Mouse (Mus musculus) granulocyte monocyte progenitor cell, adult 5-6 weeks (primary cell): ENCODE data around the gene Ccdc160. TPM values are rescaled to one million over a fixed set of nuclear protein-coding genes. Genes with fewer than 3 reads are reported as not detected.

Experiments
- ATAC-seq: replicated peaks from 2 replicates; pipeline ENCODE4 v1.8.0; 2016; ENCODE audit warnings: mild to moderate bottlenecking, moderate TSS enrichment, inconsistent platforms; ENCODE audit not compliant: poor library complexity, severe bottlenecking
- total RNA-seq, 2 experiments: library from RNA; stranded (forward) in 1 of 2; stranded (reverse) in 1 of 2; fragments of 200-712, 200-1000 nt in 1 of 2; fragments of >200 nt in 1 of 2; fragmentation: Nextera tagmentation in 1 of 2; gene quantifications; 2 replicates each; pipeline ENCODE4 v1.2.3; 2014 to 2017

The Ccdc160 gene
- not detected in 2 replicates for total RNA-seq (2014; fragmentation: Nextera tagmentation)
- total RNA-seq (2017) = not detected in 2 replicates

DNA sequence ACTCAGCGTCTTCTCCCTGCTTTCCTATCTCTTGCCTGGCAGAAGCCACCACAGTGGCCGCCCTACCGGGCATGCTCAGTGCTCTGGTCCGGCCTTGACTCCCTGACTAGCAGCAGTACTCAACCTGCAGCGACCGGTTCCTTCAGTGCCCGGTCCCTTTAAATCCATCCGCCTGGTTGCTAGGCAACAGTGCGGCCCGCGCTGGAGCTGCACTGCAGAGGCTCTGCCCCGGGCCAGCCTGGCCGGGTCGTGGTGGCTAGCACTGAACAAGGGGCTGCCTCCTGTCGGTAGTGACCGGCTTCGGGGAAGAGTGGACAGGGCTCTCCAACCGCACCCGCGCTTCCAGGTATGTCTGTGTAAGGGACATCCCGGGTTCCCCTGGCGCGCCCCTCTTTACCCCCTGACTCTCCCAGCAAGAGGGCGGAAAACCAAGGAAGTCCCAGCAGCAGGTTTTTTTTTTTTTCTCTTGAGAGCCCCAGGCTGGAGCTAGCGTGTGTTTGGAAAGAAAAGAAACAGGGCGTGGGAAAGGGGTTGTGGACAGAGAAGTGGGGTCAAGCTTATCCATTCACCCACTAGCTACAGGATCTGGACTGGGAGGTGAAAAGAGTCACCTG, at the start of gene Ccdc160:
Gene Ccdc160, plus strand, starts transcription at position 221 of the 614 bp plus-strand sequence.
- ATAC-seq = peak; percentile 50

- ATAC-seq = peak; percentile 41
These were observed 47.2 kb upstream of the Ccdc160 start for GRCm38 (mm10) chrX:52743781-52744180.

DNA sequence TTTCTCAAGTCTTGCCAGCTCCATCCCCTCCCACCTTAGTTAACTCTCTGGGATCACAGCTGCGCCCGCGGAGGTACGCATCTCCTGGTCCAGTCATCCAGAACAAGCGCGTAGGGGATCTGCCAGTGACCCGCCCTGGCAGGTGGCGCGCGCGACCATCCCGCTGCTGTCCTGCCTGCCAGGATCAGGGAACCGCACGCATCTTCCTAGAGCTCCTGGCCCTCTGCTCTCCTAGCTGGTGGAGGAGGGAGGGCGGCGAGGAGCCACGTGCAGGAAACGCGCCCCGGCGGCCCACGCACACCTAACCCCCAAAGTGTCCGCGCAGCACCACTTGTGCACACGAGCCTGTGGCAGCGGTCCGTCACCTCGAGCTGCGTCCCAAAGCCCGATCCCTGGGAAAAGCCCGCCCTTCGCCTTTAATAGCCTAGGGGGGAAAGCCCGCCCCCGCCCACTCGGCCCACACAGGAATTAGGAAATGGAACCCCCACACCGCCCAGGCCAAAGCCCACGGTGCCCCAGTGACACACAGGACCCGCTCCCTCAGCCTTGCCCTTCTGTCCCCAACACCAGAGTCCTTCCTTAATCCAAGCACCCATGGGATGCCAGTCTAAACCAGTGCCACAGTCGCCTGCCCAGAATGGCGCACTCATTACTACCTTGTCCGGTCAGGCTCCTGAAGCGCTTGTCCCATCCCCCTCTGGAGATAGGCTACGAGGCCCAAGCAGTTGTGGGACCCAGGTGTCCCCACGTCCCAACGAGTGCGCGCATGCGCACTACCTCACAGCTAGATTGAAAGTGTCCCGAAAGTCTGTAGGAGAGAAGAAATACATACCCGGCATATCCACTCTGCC, 46.6 kb upstream of the Ccdc160 start:
- peak; percentile 71 for ATAC-seq

GRCm38 (mm10) chrX:52745462-52745861, 45.5 kb upstream of the Ccdc160 start:
- ATAC-seq = peak; percentile 40

- ATAC-seq = peak; percentile 41; the same call in 1 of the 2 replicates
These were observed 45.1 kb upstream of the Ccdc160 start for GRCm38 (mm10) chrX:52745917-52746316.

DNA sequence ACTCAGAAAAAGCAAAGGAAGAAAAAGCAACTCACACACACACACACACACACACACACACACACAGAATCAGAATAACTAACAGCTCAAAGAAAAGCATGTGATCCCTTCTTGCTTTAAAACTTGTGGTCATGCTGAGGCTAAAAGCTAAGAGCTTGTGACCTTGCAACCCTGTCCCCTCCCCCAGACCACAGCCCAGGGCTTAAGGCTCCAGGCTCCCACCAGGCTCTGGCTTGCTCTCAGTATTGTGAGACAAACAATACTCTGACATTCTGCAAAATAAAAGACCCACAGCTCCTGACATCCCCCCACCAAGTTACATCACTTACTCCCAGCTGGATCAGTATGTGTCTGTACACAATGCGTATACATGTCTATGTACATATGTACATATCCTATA, 44.2 kb upstream of the Ccdc160 start:
- no peak for ATAC-seq

- no peak for ATAC-seq
These were observed 37.4 kb upstream of the Ccdc160 start for GRCm38 (mm10) chrX:52753491-52754085.

DNA sequence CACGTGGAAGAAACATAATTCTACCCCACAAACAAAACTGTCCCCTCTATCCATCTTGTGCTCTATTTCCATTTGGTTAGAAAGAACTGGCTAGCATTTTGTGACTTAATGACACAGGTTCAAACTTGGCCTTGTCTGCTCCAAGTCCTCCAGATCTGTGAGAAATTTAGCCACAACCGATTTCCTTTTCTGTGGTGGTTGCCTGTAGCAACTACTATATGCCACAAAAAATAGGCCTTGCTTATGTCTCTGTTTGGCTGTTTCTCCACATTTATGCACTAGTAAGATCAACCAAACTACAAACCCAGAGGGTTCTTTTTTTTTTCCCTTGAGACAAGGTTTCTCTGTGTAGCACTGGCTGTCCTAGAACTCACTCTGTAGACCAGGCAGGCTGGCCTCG, 33.8 kb upstream of the Ccdc160 start:
- no peak for ATAC-seq

DNA sequence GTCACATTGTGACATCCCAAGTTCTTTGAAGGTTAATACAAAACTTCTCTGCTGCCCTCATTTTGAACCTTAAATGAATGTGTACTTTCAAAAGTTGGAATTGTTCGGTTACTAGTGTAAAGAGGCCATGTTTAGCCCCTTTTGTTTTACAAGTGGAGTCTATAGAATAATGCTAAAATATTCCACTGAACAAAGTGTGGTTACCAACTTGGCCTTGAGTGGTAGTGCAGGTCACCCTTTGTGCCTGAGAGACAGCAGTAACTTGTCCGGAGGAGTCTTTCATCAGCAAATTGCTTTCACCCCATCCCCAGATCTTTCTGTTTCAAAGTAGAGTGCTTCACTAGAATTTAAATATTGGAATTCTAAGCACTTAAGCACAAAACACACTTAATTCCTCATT, 31.8 kb upstream of the Ccdc160 start:
- no peak for ATAC-seq

DNA sequence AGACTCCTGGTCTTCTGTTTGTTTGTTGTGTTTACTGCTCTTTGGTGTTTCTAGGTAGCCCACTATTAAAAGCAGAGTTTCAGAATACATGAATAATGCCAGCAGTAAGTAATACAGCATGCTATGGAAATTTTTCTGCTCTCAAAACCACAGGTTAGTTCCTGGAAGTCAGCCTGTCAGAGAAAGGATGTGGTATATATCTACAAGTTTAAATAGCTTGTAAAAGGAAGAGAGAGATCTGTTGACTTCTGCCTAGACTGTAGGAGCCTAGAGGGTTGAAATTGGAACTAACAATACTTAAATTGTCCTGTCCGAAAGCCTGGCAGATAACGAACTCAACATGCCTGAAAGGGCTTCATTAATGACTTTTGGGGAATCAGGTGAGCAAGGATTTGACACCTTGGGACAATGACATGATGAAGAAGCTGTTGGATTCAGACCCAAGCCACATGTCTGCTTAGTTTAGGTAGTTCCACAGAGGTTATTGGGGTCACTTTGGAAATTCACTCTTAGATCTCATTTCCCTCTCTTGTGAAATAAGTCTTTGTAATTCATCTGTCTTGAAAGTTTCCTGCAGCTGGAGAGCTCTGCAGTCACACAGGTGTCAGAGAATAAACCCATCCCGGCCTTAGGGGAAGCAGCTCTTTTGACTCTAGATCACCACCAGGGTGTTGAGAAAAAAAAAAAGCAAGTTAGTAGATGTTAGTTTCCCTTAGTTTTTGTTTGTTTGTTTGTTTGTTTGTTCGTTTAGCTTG, 30.6 kb upstream of the Ccdc160 start:
- ATAC-seq = peak; percentile 46

DNA sequence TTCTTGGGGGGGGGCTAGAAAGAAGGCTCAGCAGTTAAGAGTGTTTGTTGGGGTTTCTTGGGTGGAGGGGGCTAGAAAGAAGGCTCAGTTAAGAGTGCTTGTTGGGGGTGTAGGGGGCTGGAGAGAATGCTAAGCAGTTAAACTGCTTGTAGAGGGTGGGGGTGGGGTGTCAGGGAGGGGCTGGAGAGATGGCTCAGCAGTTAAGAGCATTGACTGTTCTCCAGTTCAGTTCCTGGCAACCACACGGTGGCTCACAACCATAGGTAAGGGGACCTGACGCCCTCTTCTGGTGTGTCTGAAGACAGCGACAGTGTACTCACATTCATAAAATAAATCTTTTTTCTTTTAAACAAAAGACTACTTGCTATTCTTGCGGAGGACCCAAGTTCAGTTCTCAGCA, 28.8 kb upstream of the Ccdc160 start:
- ATAC-seq = no peak

GRCm38 (mm10) chrX:52775973-52776372, 15.0 kb upstream of the Ccdc160 start:
- ATAC-seq = peak; percentile 65

DNA sequence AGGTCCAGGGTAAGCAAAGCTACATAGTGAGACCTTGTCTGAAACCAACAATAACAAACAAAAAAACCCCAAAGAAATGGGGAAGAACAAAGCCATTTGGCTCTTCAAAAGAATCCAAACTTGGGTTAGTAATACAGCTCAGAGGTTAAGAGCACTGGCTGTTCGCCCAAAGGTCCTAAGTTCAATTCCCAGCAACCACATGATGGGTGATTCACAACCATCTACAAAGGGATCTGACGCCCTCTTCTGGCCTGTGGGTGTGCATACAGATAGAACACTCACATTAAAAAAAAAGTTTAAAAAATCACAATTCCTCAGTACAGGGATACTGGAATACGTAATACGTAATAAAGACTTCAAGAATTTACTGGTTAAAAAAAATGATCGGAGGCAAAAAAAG, 13.3 kb upstream of the Ccdc160 start:
- ATAC-seq = no peak

DNA sequence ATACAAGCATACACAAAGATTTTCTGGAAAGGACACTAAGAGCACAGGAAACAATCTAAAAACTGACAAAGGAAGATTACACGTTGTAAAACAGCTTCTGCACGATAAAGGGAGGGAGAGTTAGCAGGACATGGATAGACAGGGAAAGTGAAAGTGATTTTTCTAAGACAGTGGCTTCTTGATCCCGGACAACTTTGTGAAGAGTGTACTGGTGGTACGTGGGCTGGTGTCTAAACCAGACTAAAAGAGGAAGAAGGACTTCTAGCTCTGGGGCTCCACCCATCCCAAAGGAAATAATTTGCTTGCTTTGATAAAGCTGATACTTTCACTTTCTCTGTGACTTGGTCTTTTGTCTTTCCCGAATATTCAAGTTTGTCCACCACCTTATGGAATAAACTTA, 7.1 kb upstream of the Ccdc160 start:
- peak; percentile 97 for ATAC-seq

DNA sequence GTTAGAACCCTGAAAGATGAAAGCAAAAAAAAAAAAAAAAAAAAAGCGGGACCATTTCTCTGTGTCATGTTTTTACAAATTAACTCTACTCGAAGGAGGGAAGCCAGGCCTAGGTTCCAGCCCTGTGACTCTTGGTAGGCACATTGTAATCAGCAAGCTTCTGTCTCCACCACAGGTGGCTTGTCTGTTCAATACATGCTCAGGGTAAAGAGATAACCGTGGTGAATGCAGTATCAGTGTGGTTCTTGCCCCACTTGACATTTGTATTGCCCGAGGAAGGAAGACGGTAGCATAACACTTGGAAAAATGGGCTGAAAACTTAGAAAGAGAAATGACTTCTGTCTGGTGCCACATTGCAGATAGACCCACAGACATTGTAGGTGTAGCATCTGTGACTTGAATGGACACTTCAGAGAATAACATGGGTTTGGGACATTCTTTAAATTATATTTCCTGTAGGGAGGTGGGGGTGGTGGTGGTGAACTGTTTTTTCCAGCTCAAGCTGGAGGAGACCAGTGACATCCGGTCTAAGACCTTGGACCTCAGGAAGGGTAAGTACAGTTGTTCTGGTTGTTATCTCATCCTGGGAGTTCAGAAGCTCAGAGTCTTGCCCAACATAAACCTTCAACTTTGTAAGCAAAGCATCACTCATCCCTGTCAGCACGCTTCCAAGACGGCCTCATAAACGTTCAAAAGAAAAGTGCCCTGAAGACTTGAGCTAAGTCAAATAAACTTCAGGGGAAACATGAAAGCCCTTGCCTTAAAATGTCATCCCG, 1.1 kb downstream of the Ccdc160 start:
- ATAC-seq = no peak

GRCm38 (mm10) chrX:52792861-52793260, 1.9 kb downstream of the Ccdc160 start:
- ATAC-seq = no peak

DNA sequence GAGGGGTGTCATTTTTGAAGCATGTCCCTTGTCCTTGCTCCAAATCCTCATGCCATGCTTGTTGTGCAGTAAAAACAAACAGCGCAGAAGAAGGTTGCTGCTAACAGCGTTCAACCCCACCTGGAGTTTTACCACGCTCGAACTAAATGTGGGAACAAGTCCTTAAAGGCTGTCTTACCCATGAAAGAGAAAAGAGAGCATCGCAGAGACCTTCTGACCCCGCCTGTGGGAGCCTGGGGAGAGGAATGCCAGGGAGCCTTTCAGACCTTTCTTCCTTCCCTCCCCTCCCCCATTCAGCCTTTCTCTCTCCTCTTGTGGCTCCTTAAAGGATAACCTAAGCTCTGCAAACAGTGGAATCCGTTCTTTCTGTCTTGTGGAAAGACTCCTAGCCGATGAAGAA, 4.8 kb downstream of the Ccdc160 start:
- ATAC-seq = no peak

DNA sequence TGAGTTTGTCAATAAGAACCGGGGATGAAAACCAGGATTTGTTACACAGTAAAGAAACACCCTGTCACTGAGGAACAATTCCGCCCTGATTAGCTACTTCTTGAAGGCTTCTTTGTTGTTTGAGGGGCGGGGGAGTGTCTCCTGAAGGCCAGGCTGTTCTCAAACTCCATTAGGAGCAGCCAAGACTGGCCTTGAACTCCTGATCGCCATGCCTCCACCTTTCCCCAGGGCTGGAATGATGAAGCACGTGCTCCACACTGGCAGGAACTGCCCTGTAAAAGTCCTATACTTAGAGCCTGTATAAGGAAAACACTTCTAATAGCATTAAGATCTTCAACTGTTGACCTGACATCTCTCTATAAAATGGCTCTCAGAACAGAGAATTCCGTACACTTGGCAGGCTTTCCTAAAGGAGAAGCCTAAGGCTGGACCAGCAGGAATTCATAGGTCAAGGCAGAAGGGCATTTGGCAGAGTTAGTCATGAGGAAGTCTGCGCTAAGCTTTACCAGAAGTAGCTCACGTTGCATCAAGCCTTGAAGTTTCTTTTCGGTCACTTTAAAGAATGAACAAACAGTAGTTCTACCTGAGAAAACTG, 6.1 kb downstream of the Ccdc160 start:
- no peak for ATAC-seq

GRCm38 (mm10) chrX:52798255-52798654, 7.3 kb downstream of the Ccdc160 start:
- ATAC-seq = no peak
